Mouse (Mus musculus): ENCODE measurements around the gene Fam184a. TPM values are rescaled to one million over a fixed set of nuclear protein-coding genes. Genes with fewer than 3 reads are reported as not detected.
A peak's percentile ranks its signal among the peaks of the same experiment; 100 is the strongest.

Fam184a gene
- polyA plus RNA-seq, 1 experiment from 2014 or later, result 14.8 TPM

GRCm38 (mm10) chr10:53629247-53629917 lies 121.5 kb downstream of the Fam184a start:
- peak overlapping the region; percentile 53 for H3K9ac ChIP-seq
- H3K4me2 ChIP-seq, result peak overlapping the region; percentile 46
- peak overlapping the region; percentile 58 for H3K4me3 ChIP-seq
- H3K27me3 ChIP-seq (replicated peaks), result no peaks in the 10 kb centered on the region
- no peaks in the 10 kb centered on the region for H3K36me3 ChIP-seq (replicated peaks)
- ATAC-seq (replicated peaks), result peak; percentile 90
- peaks cover 5% of the 10 kb centered on the region; the same call in 1 of the 2 replicates for H3K4me1 ChIP-seq
- H3K9me3 ChIP-seq, result no peaks in the 10 kb centered on the region
- peak overlapping the region; percentile 87 for H3K27ac ChIP-seq
- WGBS, result under 1% methylated on average over 67 of the region's 67 CpGs

DNA sequence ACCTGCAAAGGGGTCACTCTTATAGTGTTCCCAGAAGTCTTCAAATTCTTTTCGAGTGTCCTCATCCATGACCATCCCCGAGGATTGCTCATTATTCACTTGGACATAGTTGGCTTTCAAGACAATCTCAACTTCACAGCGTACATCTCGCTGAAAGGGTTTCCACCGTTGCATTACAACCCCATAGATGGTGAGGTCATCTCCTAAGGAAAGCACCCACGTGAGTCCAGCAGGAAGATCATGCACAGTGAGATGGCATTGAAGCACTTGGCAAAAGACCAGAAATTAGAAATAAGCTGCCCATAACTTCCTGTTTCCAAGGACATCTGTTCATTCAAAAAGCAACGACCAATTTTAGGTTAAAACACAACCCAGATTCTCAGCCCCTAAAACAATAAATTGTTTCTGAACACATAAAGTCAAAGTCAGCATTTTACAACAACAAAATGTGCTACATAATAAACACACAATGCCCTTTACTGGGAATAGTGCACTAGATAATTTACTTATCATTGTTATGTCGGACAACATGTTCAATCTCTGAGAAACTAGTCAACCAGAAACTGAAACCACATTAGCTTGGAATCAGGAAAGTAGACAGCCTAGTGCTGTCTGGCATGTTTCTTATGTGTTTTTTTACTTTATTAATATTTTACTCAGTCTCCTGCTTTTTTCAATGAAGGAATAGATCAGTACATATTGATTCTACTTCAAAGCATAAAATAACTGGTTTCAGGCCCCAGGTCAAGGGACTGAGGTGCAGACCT lies 134.9 kb downstream of the Fam184a start:
- ATAC-seq (replicated peaks), result no peak
- no peak overlapping the region for H3K4me3 ChIP-seq
- H3K9ac ChIP-seq, result no peak overlapping the region
- H3K9me3 ChIP-seq, result no peaks in the 10 kb centered on the region
- 89% methylated on average over 8 of the region's 8 CpGs for WGBS
- no peak overlapping the region for H3K27ac ChIP-seq
- no peaks in the 10 kb centered on the region for H3K4me1 ChIP-seq
- H3K27me3 ChIP-seq (replicated peaks), result no peaks in the 10 kb centered on the region
- H3K36me3 ChIP-seq (replicated peaks), result peaks cover 18% of the 10 kb centered on the region
- H3K4me2 ChIP-seq, result no peak overlapping the region

- no peak for ATAC-seq (replicated peaks)
- WGBS, result 81% methylated on average over 1 of the region's 1 CpGs
- no peaks in the 10 kb centered on the region for H3K27me3 ChIP-seq (replicated peaks)
- H3K4me3 ChIP-seq, result no peak overlapping the region
- H3K4me2 ChIP-seq, result no peak overlapping the region
- no peaks in the 10 kb centered on the region for H3K4me1 ChIP-seq
- no peak overlapping the region for H3K27ac ChIP-seq
- no peak overlapping the region for H3K9ac ChIP-seq
- no peaks in the 10 kb centered on the region for H3K9me3 ChIP-seq
- H3K36me3 ChIP-seq (replicated peaks), result peaks cover 28% of the 10 kb centered on the region
Observed at GRCm38 (mm10) chr10:53613955-53614354, 137.0 kb downstream of the Fam184a start.

GRCm38 (mm10) chr10:53612172-53612571 lies 138.8 kb downstream of the Fam184a start:
- Histone ChIP-seq H3K4me2 (no peak overlapping the region), H3K4me3 (no peak overlapping the region), H3K36me3 (replicated peaks) (peaks cover 30% of the 10 kb centered on the region), H3K27me3 (replicated peaks) (no peaks in the 10 kb centered on the region), H3K27ac (no peak overlapping the region), H3K9me3 (no peaks in the 10 kb centered on the region), H3K9ac (no peak overlapping the region), H3K4me1 (no peaks in the 10 kb centered on the region)
- no peak for ATAC-seq (replicated peaks)
- WGBS, result 75% methylated on average over 1 of the region's 1 CpGs

DNA sequence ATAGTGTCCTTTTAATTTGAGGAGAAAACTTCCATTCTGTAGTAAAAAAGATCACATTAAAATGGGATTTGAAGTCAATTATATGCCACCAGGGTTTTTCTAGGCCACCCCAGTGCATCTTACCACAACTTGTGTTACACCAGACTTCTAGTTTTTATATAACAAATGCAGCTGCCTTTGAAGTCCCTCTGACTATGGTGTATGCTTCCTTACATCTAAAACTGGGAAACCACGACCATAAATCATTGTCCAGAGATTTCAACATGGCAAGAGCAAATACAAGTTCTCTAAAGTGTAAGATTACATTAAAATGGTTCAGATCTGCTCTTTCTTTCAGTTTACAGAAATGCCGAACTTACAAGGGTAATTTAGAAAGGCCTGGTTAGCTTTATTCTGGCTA lies 142.6 kb downstream of the Fam184a start:
- H3K36me3 ChIP-seq (replicated peaks), result peaks cover 23% of the 10 kb centered on the region
- H3K27ac ChIP-seq, result no peak overlapping the region
- no peaks in the 10 kb centered on the region for H3K4me1 ChIP-seq
- no peak overlapping the region for H3K4me2 ChIP-seq
- 78% methylated on average over 2 of the region's 2 CpGs for WGBS
- no peak overlapping the region for H3K4me3 ChIP-seq
- H3K9me3 ChIP-seq, result no peaks in the 10 kb centered on the region
- no peaks in the 10 kb centered on the region for H3K27me3 ChIP-seq (replicated peaks)
- no peak for ATAC-seq (replicated peaks)
- no peak overlapping the region for H3K9ac ChIP-seq

- Histone ChIP-seq H3K4me1 (peaks cover 10% of the 10 kb centered on the region; the same call in 1 of the 2 replicates), H3K4me3 (no peak overlapping the region), H3K9ac (no peak overlapping the region), H3K36me3 (replicated peaks) (peaks cover 21% of the 10 kb centered on the region), H3K9me3 (no peaks in the 10 kb centered on the region), H3K27me3 (replicated peaks) (no peaks in the 10 kb centered on the region), H3K27ac (no peak overlapping the region), H3K4me2 (no peak overlapping the region)
- ATAC-seq (replicated peaks), result no peak
- WGBS, result 66% methylated on average over 2 of the region's 2 CpGs
Observed at GRCm38 (mm10) chr10:53605328-53605727, 145.6 kb downstream of the Fam184a start.

DNA sequence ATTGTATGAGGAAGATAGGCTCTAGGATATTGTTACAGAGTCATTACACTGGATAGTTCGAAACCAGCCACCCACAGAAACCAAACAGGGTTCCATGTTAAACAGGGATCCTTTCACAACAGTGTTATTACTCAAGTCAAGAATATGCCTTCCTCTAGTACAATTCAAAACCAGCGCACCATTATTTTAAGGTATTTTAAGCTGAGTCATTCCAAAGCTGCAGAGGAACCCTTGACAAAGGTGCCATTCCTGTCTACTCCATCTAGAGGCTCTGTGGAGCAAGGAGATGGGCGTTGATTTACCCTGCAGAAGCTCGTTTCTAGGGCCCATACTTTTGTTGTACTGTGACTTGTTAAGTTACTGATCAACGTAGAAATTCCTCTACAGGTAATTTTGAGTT lies 152.1 kb downstream of the Fam184a start:
- Histone ChIP-seq H3K9ac (no peak overlapping the region), H3K36me3 (replicated peaks) (0 out of 2 replicates have a peak, but pooled peaks cover 3% of the 10 kb centered on the region)
- WGBS, result 45% methylated on average over 5 of the region's 5 CpGs

DNA sequence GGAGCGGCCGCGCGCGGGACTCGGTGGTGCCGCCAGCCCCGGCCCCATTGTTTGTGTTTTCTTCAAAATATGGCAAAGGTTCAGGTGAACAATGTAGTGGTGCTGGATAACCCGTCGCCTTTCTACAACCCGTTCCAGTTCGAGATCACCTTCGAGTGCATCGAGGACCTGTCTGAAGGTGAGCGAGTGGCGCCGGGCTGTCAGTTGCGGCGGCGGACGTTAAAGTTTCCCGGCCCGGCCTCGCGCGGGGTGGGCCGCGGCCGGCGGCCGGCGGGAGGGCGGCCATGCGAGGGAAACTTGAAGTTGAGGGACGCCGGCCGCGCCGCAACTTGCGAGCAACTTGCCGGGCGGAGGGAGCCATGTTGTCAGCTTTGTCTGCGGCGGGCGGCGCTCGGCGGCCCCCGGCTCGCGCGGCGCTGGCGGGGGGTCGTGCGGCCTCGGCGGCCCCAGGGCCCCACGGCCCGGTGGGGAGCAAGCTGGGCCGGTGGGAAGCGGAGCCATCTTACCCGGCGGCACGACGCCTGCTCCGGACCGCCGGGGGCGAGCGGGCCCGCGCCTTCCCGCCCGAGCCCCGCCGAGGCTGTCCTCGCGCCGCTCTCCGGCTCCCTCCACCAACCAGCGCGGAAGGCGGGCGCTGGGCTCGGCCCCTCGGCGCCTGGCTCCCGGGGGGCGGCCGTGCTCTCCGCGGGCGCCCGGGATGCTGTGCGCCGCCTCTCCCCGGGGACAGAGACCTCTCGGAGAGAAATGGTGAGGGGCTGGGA lies 153.6 kb downstream of the Fam184a start:
- peak overlapping the region; percentile 98 for H3K27ac ChIP-seq
- under 1% methylated on average over 93 of the region's 99 CpGs for WGBS
- H3K4me2 ChIP-seq, result peak overlapping the region; percentile 63
- ATAC-seq (replicated peaks), result peak; percentile 34
- no peaks in the 10 kb centered on the region for H3K36me3 ChIP-seq (replicated peaks)
- no peaks in the 10 kb centered on the region for H3K9me3 ChIP-seq
- no peaks in the 10 kb centered on the region for H3K27me3 ChIP-seq (replicated peaks)
- H3K4me3 ChIP-seq, result peak overlapping the region; percentile 80
- H3K9ac ChIP-seq, result peak overlapping the region; percentile 77
- peaks cover 38% of the 10 kb centered on the region for H3K4me1 ChIP-seq

More for the DNA sequence above, 152.1 kb downstream of the Fam184a start:
- Histone ChIP-seq H3K4me1 (peaks cover 38% of the 10 kb centered on the region), H3K4me3 (peak overlapping the region; percentile 15), H3K27me3 (replicated peaks) (no peaks in the 10 kb centered on the region), H3K27ac (no peak overlapping the region), H3K4me2 (peak overlapping the region; percentile 21), H3K9me3 (no peaks in the 10 kb centered on the region)
- ATAC-seq (replicated peaks), result no peak

GRCm38 (mm10) chr10:53596677-53597120 lies 154.2 kb downstream of the Fam184a start, which contains the start of gene Asf1a:
TSS of gene Asf1a (plus strand) at chr10:53596757.
- Histone ChIP-seq H3K9ac (peak within 1 kb of the TSS; percentile 77), H3K27me3 (replicated peaks) (no peaks in the 10 kb centered on the region), H3K4me3 (peak within 1 kb of the TSS; percentile 80), H3K4me2 (peak within 1 kb of the TSS; percentile 63), H3K9me3 (no peaks in the 10 kb centered on the region), H3K27ac (peak within 1 kb of the TSS; percentile 98), H3K36me3 (replicated peaks) (no peaks in the 10 kb centered on the region), H3K4me1 (peaks cover 36% of the 10 kb centered on the region)
- ATAC-seq (replicated peaks), result peak; percentile 99
- WGBS, result 0% methylated on average over 52 of the region's 52 CpGs

GRCm38 (mm10) chr10:53595744-53596676 lies 154.9 kb downstream of the Fam184a start:
- Histone ChIP-seq H3K9ac (peak overlapping the region; percentile 73), H3K4me1 (peaks cover 33% of the 10 kb centered on the region), H3K9me3 (no peaks in the 10 kb centered on the region), H3K27me3 (replicated peaks) (no peaks in the 10 kb centered on the region), H3K27ac (peak overlapping the region; percentile 98), H3K4me2 (peak overlapping the region; percentile 63), H3K4me3 (peak overlapping the region; percentile 80), H3K36me3 (replicated peaks) (no peaks in the 10 kb centered on the region)
- peak; percentile 95 for ATAC-seq (replicated peaks)
- 7% methylated on average over 27 of the region's 27 CpGs for WGBS

GRCm38 (mm10) chr10:53585777-53586176 lies 165.1 kb downstream of the Fam184a start:
- Histone ChIP-seq H3K36me3 (replicated peaks) (no peaks in the 10 kb centered on the region), H3K27ac (no peak overlapping the region), H3K9ac (no peak overlapping the region), H3K27me3 (replicated peaks) (no peaks in the 10 kb centered on the region), H3K4me2 (no peak overlapping the region), H3K4me3 (no peak overlapping the region), H3K4me1 (peaks cover 1% of the 10 kb centered on the region; the same call in 1 of the 2 replicates), H3K9me3 (no peaks in the 10 kb centered on the region)
- WGBS, result 58% methylated on average over 3 of the region's 3 CpGs
- no peak for ATAC-seq (replicated peaks)
